Comparison of ENCODE assay signal across 8 mouse cellular contexts in genomic region chr7:110627099-110627482, GRCm38 (mm10). TPM values are rescaled to one million over a fixed set of nuclear protein-coding genes. Genes with fewer than 3 reads are reported as not detected.
DNase-seq lines count a peak whose midpoint lies in the region; ATAC-seq and TF ChIP-seq lines count a peak whose summit lies in the region.

No protein-coding gene starts in this region.

- TF ChIP-seq CTCF in kidney, postnatal 0 days (IDR thresholded peaks at IDR 0.05; ENCODE audit: low read depth): peak; percentile 46

- peaks cover 53% of the 10 kb centered on the region for H3K4me1 ChIP-seq in forebrain, embryonic 10.5 days
- H3K4me1 ChIP-seq in kidney, postnatal 0 days (replicated peaks; ENCODE audit: insufficient read depth, low read length): peaks cover 15% of the 10 kb centered on the region; the same call in 1 of the 2 replicates
- peaks cover 36% of the 10 kb centered on the region for H3K4me1 ChIP-seq in neural tube, embryonic 12.5 days

- H3K9ac ChIP-seq in kidney, postnatal 0 days (ENCODE audit: low read depth, low read length): no peak overlapping the region
- H3K9ac ChIP-seq in neural tube, embryonic 12.5 days: no peak overlapping the region

- peak; percentile 41 for DNase-seq in embryo, embryonic 10 days (ENCODE audit: low spot score)
- DNase-seq in embryo, embryonic 9.5 days (ENCODE audit: extremely low spot score): no peak
- DNase-seq in CD4-positive, CD25-positive, alpha-beta regulatory T cell, adult 2 months (ENCODE audit: low read depth, low spot score): peak; percentile 53
- no peak for DNase-seq in forebrain, embryonic 10.5 days (ENCODE audit: extremely low spot score, low spot score)
- DNase-seq in kidney, postnatal 0 days (ENCODE audit: low spot score): no peak
- DNase-seq in left cerebral cortex, adult 18-20 months (ENCODE audit: low spot score in 2 of 2): no peak
- no peak for DNase-seq in right cerebral cortex, adult 18-20 months

- 1% methylated on average over 12 of the region's 12 CpGs for WGBS in forebrain, embryonic 10.5 days
- WGBS in kidney, postnatal 0 days: 1% methylated on average over 12 of the region's 12 CpGs
- under 1% methylated on average over 12 of the region's 12 CpGs for WGBS in neural tube, embryonic 12.5 days

- no peaks in the 10 kb centered on the region for H3K36me3 ChIP-seq in forebrain, embryonic 10.5 days (replicated peaks)
- no peaks in the 10 kb centered on the region for H3K36me3 ChIP-seq in kidney, postnatal 0 days (ENCODE audit: insufficient read depth, low read length)
- H3K36me3 ChIP-seq in neural tube, embryonic 12.5 days: no peaks in the 10 kb centered on the region

- H3K27me3 ChIP-seq in forebrain, embryonic 10.5 days (ENCODE audit: poor library complexity, severe bottlenecking): peaks cover 96% of the 10 kb centered on the region
- H3K27me3 ChIP-seq in kidney, postnatal 0 days (ENCODE audit: insufficient read depth, low read length): no peaks in the 10 kb centered on the region
- H3K27me3 ChIP-seq in neural tube, embryonic 12.5 days (replicated peaks): peaks cover 69% of the 10 kb centered on the region

- H3K9me3 ChIP-seq in forebrain, embryonic 10.5 days: no peaks in the 10 kb centered on the region
- no peaks in the 10 kb centered on the region for H3K9me3 ChIP-seq in kidney, postnatal 0 days (replicated peaks; ENCODE audit: low read length)
- no peaks in the 10 kb centered on the region for H3K9me3 ChIP-seq in neural tube, embryonic 12.5 days

- no peak for ATAC-seq in kidney, postnatal 0 days (replicated peaks; ENCODE audit: low FRiP score, low read depth)
- no peak for ATAC-seq in neural tube, embryonic 12.5 days (ENCODE audit: low FRiP score, low read depth)

- H3K4me3 ChIP-seq in forebrain, embryonic 10.5 days: peak overlapping the region; percentile 57
- peak overlapping the region; percentile 53; the same call in 1 of the 2 replicates for H3K4me3 ChIP-seq in kidney, postnatal 0 days (replicated peaks; ENCODE audit: low read depth, low read length)
- peak overlapping the region; percentile 36; the same call in 1 of the 2 replicates for H3K4me3 ChIP-seq in neural tube, embryonic 12.5 days

- H3K27ac ChIP-seq in forebrain, embryonic 10.5 days: no peak overlapping the region
- H3K27ac ChIP-seq in kidney, postnatal 0 days: no peak overlapping the region
- no peak overlapping the region for H3K27ac ChIP-seq in neural tube, embryonic 12.5 days

- peak overlapping the region; percentile 85 for H3K4me2 ChIP-seq in kidney, postnatal 0 days (ENCODE audit: low read length)
- H3K4me2 ChIP-seq in neural tube, embryonic 12.5 days (replicated peaks): peak overlapping the region; percentile 73

RNA-seq across cellular contexts. Expression of gene Adm, which starts 0.4 kb away (rescaled TPM):
- 4.1 and 5.2 TPM in 2 replicates for polyA plus RNA-seq in forebrain, embryonic 10.5 days (2016; fragmentation: Nextera tagmentation; extraction: Ambion mirVana)
- 9.9 and 10.6 TPM in 2 replicates for polyA plus RNA-seq in kidney, postnatal 0 days (2015; fragmentation: Nextera tagmentation; extraction: Ambion mirVana)
- 4.0 and 4.3 TPM in 2 replicates for polyA plus RNA-seq in neural tube, embryonic 12.5 days (2016; fragmentation: Nextera tagmentation; extraction: Ambion mirVana)
- total RNA-seq in left cerebral cortex, adult 18-20 months (2021): 1 to 10 TPM; 2.6 to 3.3 TPM

RNA-seq across cellular contexts. Expression of gene Sbf2, which starts 12.4 kb away (rescaled TPM):
- 31.0 and 32.3 TPM in 2 replicates for polyA plus RNA-seq in forebrain, embryonic 10.5 days (2016; fragmentation: Nextera tagmentation; extraction: Ambion mirVana)
- 26.9 and 27.5 TPM in 2 replicates for polyA plus RNA-seq in kidney, postnatal 0 days (2015; fragmentation: Nextera tagmentation; extraction: Ambion mirVana)
- 51.7 and 53.2 TPM in 2 replicates for polyA plus RNA-seq in neural tube, embryonic 12.5 days (2016; fragmentation: Nextera tagmentation; extraction: Ambion mirVana)
- total RNA-seq in left cerebral cortex, adult 18-20 months (2021): 10 to 100 TPM; 52.6 to 55.5 TPM

Comparison
In these comparisons a context has a peak if more than half of its experiments do, and no peak if none do; other contexts are left out.
1. DNase-seq: peak in embryo, embryonic 10 days (single experiment) and CD4-positive, CD25-positive, alpha-beta regulatory T cell, adult 2 months (single experiment); none in embryo, embryonic 9.5 days (single experiment), forebrain, embryonic 10.5 days (single experiment), kidney, postnatal 0 days (single experiment), left cerebral cortex, adult 18-20 months (0 of 2) and right cerebral cortex, adult 18-20 months (single experiment).
2. Peak in every context shown above with its lines, with median percentiles within 50 percentile points of each other: H3K4me3 ChIP-seq.